Mouse (Mus musculus) heart, postnatal 0 days (tissue): ENCODE data around the gene Gpr39.
A peak's percentile ranks its signal among the peaks of the same experiment; 100 is the strongest.

Source experiments
- CTCF ChIP-seq: IDR thresholded peaks from 2 replicates; pipeline ENCODE4 v1.5.1; 2016; ENCODE audit warnings: antibody characterized with exemption, control low read depth, low read depth
- EP300 ChIP-seq: IDR thresholded peaks from 2 replicates; pipeline ENCODE4 v1.6.1; 2016; ENCODE audit warnings: antibody characterized with exemption, low read depth

DNA sequence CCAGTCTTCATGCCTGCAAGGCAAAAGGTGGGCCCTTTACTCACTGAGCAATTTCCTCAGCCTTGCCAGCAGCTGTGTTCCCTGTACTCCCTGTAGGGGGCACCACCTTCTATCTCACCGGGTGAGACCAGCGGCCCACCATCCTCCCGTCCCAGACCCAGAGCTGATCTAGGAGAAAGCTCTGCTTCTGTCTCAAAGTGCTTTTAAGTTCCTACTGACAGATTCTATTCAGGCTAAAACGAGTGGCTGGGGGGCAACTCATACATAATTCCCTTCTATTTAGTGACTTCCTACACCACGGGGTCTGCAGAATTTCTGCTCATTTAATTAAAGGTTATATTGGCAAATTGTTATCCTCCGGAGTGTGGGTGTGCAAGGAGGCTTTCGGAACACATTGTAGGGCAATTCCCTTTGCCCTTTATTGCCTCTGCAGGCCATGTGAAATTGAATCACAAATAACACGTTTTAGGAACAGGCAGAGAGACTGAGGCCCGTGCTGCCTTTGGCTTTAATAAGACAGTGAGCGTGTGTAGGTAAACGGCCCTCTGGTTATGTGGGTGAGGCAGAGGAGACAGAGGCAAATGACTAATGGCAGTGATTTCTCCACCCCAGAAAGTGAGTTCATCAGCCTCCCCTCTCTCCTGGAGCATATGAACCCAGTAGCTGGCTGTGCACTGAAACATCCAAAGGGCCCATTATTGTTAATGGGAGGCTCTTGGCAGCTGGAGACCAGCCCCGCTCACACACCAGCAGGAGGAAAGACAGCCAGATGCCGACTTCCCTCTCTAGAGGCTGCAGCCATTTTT, 53.1 kb downstream of the Gpr39 start:
- TF ChIP-seq CTCF (peak; percentile 5; the same call in 1 of the 2 replicates), EP300 (no peak)
